Mouse (Mus musculus): ENCODE measurements around the gene Ddx46. TPM values are rescaled to one million over a fixed set of nuclear protein-coding genes. Genes with fewer than 3 reads are reported as not detected.
A peak's percentile ranks its signal among the peaks of the same experiment; 100 is the strongest.

Ddx46 gene
- polyA plus RNA-seq, 1 experiment, result 56.7 TPM

DNA sequence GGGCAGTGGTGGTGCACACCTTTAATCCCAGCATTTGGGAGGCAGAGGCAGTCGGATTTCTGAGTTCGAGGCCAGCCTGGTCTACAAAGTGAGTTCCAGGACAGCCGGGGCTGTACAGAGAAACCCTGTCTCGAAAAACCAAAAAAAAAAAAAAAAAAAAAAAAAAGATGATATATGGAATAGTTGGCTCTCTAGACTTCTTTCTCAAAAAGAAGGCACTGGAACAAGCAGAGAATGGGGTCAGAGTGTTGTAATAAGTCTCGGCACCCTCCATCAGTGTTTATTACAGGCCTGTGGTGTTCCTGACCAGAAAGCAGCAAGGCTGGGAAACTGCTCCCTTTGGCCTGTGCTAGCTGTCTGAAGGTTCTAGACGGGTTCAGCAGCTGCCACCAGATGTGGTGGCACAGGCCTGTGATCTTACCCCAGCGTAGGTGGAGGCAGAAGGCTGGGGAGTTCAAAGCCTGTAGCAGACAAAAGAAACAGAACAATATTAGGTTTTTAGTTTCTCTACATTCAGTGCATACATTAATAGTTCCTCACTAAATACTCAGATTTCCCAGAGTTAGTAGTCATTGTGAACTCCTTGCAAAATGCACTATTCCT lies 81.2 kb downstream of the Ddx46 start:
- H3K4me1 ChIP-seq (ENCODE audit: control insufficient read depth, insufficient read depth, low read length), result no peaks in the 10 kb centered on the region; the same call in none of the 2 replicates
- TF ChIP-seq CTCF (IDR thresholded peaks at IDR 0.05; ENCODE audit: control insufficient read depth, insufficient read depth, low read length) (no peak), POLR2A (IDR thresholded peaks at IDR 0.05; ENCODE audit: borderline replicate concordance, control insufficient read depth, low read depth, low read length) (no peak)
- H3K27ac ChIP-seq (ENCODE audit: control insufficient read depth, insufficient read depth, low read depth, low read length, poor library complexity), result no peak overlapping the region
- WGBS, result 71% methylated on average over 7 of the region's 7 CpGs
- H3K4me3 ChIP-seq (replicated peaks; ENCODE audit: control insufficient read depth, low read depth, low read length), result no peak overlapping the region

DNA sequence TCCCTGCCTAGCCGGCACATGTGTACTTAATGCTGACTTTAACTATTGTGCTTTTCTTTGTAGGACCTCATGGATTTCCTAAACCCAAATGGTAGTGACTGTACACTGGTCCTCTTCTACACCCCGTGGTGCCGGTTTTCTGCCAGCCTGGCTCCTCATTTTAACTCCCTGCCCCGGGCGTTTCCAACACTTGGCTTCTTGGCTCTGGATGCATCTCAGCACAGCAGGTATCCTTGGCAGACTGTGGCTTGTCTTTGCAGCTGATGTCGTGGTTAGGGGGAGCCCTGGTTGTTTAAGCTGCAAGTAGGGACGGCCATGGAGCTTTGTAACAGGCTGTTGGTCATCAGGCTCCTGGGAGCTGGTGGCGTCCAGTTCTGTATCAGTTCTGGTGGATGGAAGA lies 86.7 kb downstream of the Ddx46 start:
- Histone ChIP-seq H3K27ac (ENCODE audit: control insufficient read depth, insufficient read depth, low read depth, low read length, poor library complexity) (no peak overlapping the region), H3K4me3 (replicated peaks; ENCODE audit: control insufficient read depth, low read depth, low read length) (no peak overlapping the region), H3K4me1 (ENCODE audit: control insufficient read depth, insufficient read depth, low read length) (no peaks in the 10 kb centered on the region; the same call in none of the 2 replicates)
- no peak for TF ChIP-seq POLR2A (IDR thresholded peaks at IDR 0.05; ENCODE audit: borderline replicate concordance, control insufficient read depth, low read depth, low read length)
- no peak for TF ChIP-seq CTCF (IDR thresholded peaks at IDR 0.05; ENCODE audit: control insufficient read depth, insufficient read depth, low read length)
- 83% methylated on average over 8 of the region's 8 CpGs for WGBS

DNA sequence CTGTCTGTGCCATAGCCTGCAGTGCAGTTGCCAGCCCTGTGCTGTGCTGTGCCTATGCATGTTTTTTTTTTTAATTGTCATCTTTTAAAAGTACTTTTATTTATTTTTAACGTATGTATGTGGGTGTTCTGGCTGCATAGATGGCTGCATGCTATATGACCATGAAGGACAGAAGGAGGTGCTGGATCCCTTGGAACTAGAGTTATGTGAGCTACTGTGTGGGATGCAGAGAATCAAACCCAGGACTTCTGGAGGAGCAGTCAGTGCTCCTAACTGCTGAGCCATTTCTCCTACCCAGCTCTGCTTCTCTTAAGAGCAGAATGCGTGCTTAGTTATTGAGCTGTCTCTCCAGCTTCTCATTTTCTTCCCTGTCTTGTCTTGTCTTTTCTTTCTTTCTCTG lies 87.2 kb downstream of the Ddx46 start:
- Histone ChIP-seq H3K4me1 (ENCODE audit: control insufficient read depth, insufficient read depth, low read length) (no peaks in the 10 kb centered on the region; the same call in none of the 2 replicates), H3K27ac (ENCODE audit: control insufficient read depth, insufficient read depth, low read depth, low read length, poor library complexity) (no peak overlapping the region), H3K4me3 (replicated peaks; ENCODE audit: control insufficient read depth, low read depth, low read length) (no peak overlapping the region)
- 83% methylated on average over 2 of the region's 2 CpGs for WGBS
- TF ChIP-seq POLR2A (IDR thresholded peaks at IDR 0.05; ENCODE audit: borderline replicate concordance, control insufficient read depth, low read depth, low read length) (no peak), CTCF (IDR thresholded peaks at IDR 0.05; ENCODE audit: control insufficient read depth, insufficient read depth, low read length) (no peak)

DNA sequence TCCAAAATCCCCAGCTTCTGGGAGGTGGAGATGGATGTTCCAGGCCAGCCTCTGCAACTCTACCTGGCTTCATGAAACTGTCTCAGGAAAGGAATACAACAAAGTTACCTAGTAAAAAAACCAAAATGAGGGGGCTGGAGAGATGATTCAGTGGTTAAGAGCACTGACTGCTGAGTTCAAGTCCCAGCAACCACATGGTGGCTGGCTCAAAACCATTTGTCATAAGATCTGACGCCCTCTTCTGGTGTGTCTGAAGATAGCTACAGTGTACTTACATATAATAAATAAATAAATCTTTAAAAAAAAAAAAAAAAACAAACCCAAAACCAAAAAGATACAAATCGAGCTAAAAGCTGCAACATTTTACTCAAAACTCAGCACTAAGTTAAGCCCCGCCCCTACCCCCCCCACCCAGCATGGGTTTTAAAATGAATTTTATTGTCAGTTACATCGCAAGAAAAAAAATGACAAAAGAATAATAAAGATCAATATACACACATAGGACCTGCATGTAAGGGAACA lies 91.8 kb downstream of the Ddx46 start:
- H3K4me3 ChIP-seq (replicated peaks; ENCODE audit: control insufficient read depth, low read depth, low read length), result peak overlapping the region; percentile 77
- no peaks in the 10 kb centered on the region; the same call in 1 of the 2 replicates for H3K4me1 ChIP-seq (ENCODE audit: control insufficient read depth, insufficient read depth, low read length)
- WGBS, result 4% methylated on average over 4 of the region's 4 CpGs
- TF ChIP-seq POLR2A (IDR thresholded peaks at IDR 0.05; ENCODE audit: borderline replicate concordance, control insufficient read depth, low read depth, low read length) (no peak), CTCF (IDR thresholded peaks at IDR 0.05; ENCODE audit: control insufficient read depth, insufficient read depth, low read length) (no peak)
- H3K27ac ChIP-seq (ENCODE audit: control insufficient read depth, insufficient read depth, low read depth, low read length, poor library complexity), result peak overlapping the region; percentile 92

DNA sequence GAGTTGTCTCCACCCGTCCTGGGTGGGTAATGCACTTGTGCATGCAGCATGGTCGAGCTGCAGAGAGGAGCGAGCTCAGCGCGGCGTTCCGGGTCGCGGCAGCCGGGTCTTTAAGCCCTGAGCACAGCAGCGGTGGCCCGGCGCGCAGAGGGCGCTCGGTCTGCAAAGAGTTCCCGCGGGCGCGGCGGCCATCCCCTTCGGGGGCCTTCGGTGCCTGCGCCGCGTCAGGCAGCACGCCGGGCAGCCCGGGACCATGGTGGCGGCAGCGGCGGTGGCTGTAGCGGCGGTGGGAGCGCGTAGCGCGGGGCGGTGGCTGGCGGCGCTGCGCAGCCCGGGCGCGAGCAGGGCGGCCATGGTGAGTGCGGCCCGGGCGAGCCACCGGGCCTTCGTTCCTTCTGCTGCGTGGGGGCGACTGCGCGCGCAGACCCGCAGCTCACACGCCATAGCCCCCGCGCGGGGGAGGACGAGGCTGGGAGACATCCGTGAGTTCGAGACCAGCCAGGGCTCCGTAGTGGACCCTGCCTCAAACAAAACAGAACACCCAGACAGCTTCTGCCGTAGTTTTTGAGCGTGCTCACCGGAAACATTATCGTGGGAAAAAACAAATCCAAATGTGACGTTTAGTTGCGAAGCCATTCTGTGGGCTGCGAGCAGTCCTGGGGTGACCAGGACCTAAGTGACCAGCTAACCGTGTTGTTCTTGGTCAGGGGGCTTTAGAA lies 92.5 kb downstream of the Ddx46 start, which contains the start of gene Pcbd2:
TSS of gene Pcbd2 (plus strand) at position 249 of the 719 bp plus-strand sequence.
- Histone ChIP-seq H3K27ac (ENCODE audit: control insufficient read depth, insufficient read depth, low read depth, low read length, poor library complexity) (peak within 1 kb of the TSS; percentile 92), H3K4me1 (ENCODE audit: control insufficient read depth, insufficient read depth, low read length) (no peaks in the 10 kb centered on the region; the same call in 1 of the 2 replicates), H3K4me3 (replicated peaks; ENCODE audit: control insufficient read depth, low read depth, low read length) (peak within 1 kb of the TSS; percentile 77)
- no peak for TF ChIP-seq CTCF (IDR thresholded peaks at IDR 0.05; ENCODE audit: control insufficient read depth, insufficient read depth, low read length)
- peak; percentile 70; the same call in 1 of the 2 replicates for TF ChIP-seq POLR2A (IDR thresholded peaks at IDR 0.05; ENCODE audit: borderline replicate concordance, control insufficient read depth, low read depth, low read length)
- under 1% methylated on average over 65 of the region's 73 CpGs for WGBS

DNA sequence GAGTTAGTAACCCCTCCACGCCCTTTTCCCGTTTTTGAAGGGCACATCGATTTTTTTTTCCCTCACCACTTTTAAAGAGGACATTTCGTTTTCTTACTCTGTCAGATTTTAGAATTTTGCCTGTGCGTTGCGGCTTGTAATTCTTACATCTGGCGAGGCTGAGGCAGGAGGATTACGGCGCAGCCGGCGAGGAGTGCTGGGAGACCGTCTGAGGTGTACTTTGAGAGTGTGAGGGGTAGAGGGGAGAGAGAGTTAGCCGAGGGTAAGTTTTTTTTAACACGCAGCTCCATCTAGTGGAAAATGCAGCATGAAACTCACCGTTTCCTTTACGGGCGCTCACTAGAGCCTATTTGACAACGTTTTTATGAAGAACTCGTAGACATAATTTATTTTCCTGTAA lies 93.0 kb downstream of the Ddx46 start:
- no peaks in the 10 kb centered on the region; the same call in 1 of the 2 replicates for H3K4me1 ChIP-seq (ENCODE audit: control insufficient read depth, insufficient read depth, low read length)
- H3K27ac ChIP-seq (ENCODE audit: control insufficient read depth, insufficient read depth, low read depth, low read length, poor library complexity), result peak overlapping the region; percentile 92
- under 1% methylated on average over 19 of the region's 19 CpGs for WGBS
- peak; percentile 57; the same call in 1 of the 2 replicates for TF ChIP-seq POLR2A (IDR thresholded peaks at IDR 0.05; ENCODE audit: borderline replicate concordance, control insufficient read depth, low read depth, low read length)
- 0 out of 2 replicates have a peak, but pooled peaks have one; percentile 28 for TF ChIP-seq CTCF (IDR thresholded peaks at IDR 0.05; ENCODE audit: control insufficient read depth, insufficient read depth, low read length)
- peak overlapping the region; percentile 77 for H3K4me3 ChIP-seq (replicated peaks; ENCODE audit: control insufficient read depth, low read depth, low read length)

DNA sequence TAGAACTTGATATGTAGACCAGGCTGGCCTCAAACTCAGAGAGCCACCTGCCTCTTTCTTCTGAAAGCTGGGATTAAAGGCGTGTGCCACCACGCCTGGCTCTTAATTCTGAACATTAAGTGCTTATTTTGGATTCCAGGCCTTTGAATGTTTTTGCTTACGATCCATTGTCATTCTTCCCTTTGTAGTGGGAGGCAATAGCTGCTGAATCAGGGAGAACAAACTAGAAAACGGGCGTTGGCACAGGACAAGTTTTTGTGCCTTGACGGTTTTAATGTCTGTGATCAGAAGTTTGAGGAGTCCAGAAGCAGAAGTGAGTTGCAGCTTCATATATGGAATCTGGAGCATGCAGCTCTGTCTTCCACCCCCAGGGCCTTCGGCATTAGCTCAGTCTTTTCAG lies 95.9 kb downstream of the Ddx46 start:
- no peak for TF ChIP-seq CTCF (IDR thresholded peaks at IDR 0.05; ENCODE audit: control insufficient read depth, insufficient read depth, low read length)
- TF ChIP-seq POLR2A (IDR thresholded peaks at IDR 0.05; ENCODE audit: borderline replicate concordance, control insufficient read depth, low read depth, low read length), result no peak
- Histone ChIP-seq H3K27ac (ENCODE audit: control insufficient read depth, insufficient read depth, low read depth, low read length, poor library complexity) (no peak overlapping the region), H3K4me1 (ENCODE audit: control insufficient read depth, insufficient read depth, low read length) (no peaks in the 10 kb centered on the region; the same call in 1 of the 2 replicates), H3K4me3 (replicated peaks; ENCODE audit: control insufficient read depth, low read depth, low read length) (no peak overlapping the region)
- 92% methylated on average over 7 of the region's 7 CpGs for WGBS

Other genes with a start within 250 kb of the Ddx46 start
- 6.7 TPM in 1 of 2 replicates, not detected in the other for gene Slc34a1, start 236.8 kb upstream of the Ddx46 start, polyA plus RNA-seq (2011; ENCODE audit: insufficient read depth, insufficient read length, low replicate concordance, missing spikeins)
- not detected in 2 replicates for gene Pfn3, start 219.8 kb upstream of the Ddx46 start, polyA plus RNA-seq (2011; ENCODE audit: insufficient read depth, insufficient read length, low replicate concordance, missing spikeins)
- gene F12, start 208.2 kb upstream of the Ddx46 start, polyA plus RNA-seq (2011; ENCODE audit: insufficient read depth, insufficient read length, low replicate concordance, missing spikeins), result 1.3 TPM in 2 replicates
- 64.8 and 109 TPM in 2 replicates for gene Grk6, start 190.0 kb upstream of the Ddx46 start, polyA plus RNA-seq (2011; ENCODE audit: insufficient read depth, insufficient read length, low replicate concordance, missing spikeins)
- gene Prr7, start 170.8 kb upstream of the Ddx46 start, polyA plus RNA-seq (2011; ENCODE audit: insufficient read depth, insufficient read length, low replicate concordance, missing spikeins), result 3.1 and 4.1 TPM in 2 replicates
- gene Dbn1, start 146.9 kb upstream of the Ddx46 start, polyA plus RNA-seq (2011; ENCODE audit: insufficient read depth, insufficient read length, low replicate concordance, missing spikeins), result 2.2 and 3.5 TPM in 2 replicates
- gene Pdlim7, start 121.4 kb upstream of the Ddx46 start, polyA plus RNA-seq (2011; ENCODE audit: insufficient read depth, insufficient read length, low replicate concordance, missing spikeins), result 21.9 and 89.6 TPM in 2 replicates
- gene Dok3, start 105.7 kb upstream of the Ddx46 start, polyA plus RNA-seq (2011; ENCODE audit: insufficient read depth, insufficient read length, low replicate concordance, missing spikeins), result 80.8 and 191 TPM in 2 replicates
- gene Ddx41, start 98.4 kb upstream of the Ddx46 start, polyA plus RNA-seq (2011; ENCODE audit: insufficient read depth, insufficient read length, low replicate concordance, missing spikeins), result 21.4 and 40.3 TPM in 2 replicates
- gene Fam193b, start 63.9 kb upstream of the Ddx46 start, polyA plus RNA-seq (2011; ENCODE audit: insufficient read depth, insufficient read length, low replicate concordance, missing spikeins), result 104 and 152 TPM in 2 replicates
- gene Tmed9, start 61.3 kb upstream of the Ddx46 start, polyA plus RNA-seq (2011; ENCODE audit: insufficient read depth, insufficient read length, low replicate concordance, missing spikeins), result 35.1 and 73.6 TPM in 2 replicates
- gene B4galt7, start 35.1 kb upstream of the Ddx46 start, polyA plus RNA-seq (2011; ENCODE audit: insufficient read depth, insufficient read length, low replicate concordance, missing spikeins), result 7.4 and 10.9 TPM in 2 replicates
- gene Caml, start 12.0 kb upstream of the Ddx46 start, polyA plus RNA-seq (2011; ENCODE audit: insufficient read depth, insufficient read length, low replicate concordance, missing spikeins), result 26.9 TPM in 2 replicates
- gene B230219D22Rik, start 58.1 kb downstream of the Ddx46 start, polyA plus RNA-seq (2011; ENCODE audit: insufficient read depth, insufficient read length, low replicate concordance, missing spikeins), result 10.9 and 13.9 TPM in 2 replicates
- 10.0 and 12.3 TPM in 2 replicates for gene Txndc15, start 79.6 kb downstream of the Ddx46 start, polyA plus RNA-seq (2011; ENCODE audit: insufficient read depth, insufficient read length, low replicate concordance, missing spikeins)
- 22.8 and 24.1 TPM in 2 replicates for gene Pcbd2, start 92.3 kb downstream of the Ddx46 start, polyA plus RNA-seq (2011; ENCODE audit: insufficient read depth, insufficient read length, low replicate concordance, missing spikeins)
- 0.74 TPM in 1 of 2 replicates, not detected in the other for gene Catsper3, start 149.5 kb downstream of the Ddx46 start, polyA plus RNA-seq (2011; ENCODE audit: insufficient read depth, insufficient read length, low replicate concordance, missing spikeins)
- 0.82 and 0.92 TPM in 2 replicates for gene Pitx1, start 201.2 kb downstream of the Ddx46 start, polyA plus RNA-seq (2011; ENCODE audit: insufficient read depth, insufficient read length, low replicate concordance, missing spikeins)

All from bone marrow, adult 2 months (tissue).